Mouse (Mus musculus) megakaryocyte, embryonic 14.5 days (primary cell): ENCODE results near the gene Myo5a.

Source experiments
- FLI1 ChIP-seq: IDR thresholded peaks from 2 replicates; pipeline ENCODE4 v1.6.1; 2012; ENCODE audit warnings: low read length, inconsistent platforms, mixed read lengths
- GATA1 ChIP-seq: IDR thresholded peaks from 3 replicates; pipeline ENCODE4 v1.6.1; 2012; ENCODE audit warnings: mixed read lengths, low read length, inconsistent platforms, borderline replicate concordance

- TF ChIP-seq GATA1 = no peak
- TF ChIP-seq FLI1 = no peak
Observed at GRCm38 (mm10) chr9:75100157-75100781, 29.5 kb downstream of the Myo5a start.
